Mouse (Mus musculus): ENCODE measurements at regions not wholly inside any gene's neighbourhood (a gene's known extent, or its start where the extent isn't known, plus 50 kb on each side); places are given as distances from the start of the nearest gene placed in this dataset.

GRCm38 (mm10) chr11:114129270-114129669, 62.4 kb upstream of the Sdk2 start:
- in situ Hi-C loops (cut with MboI; ENCODE audit: low sequenced_read_pairs in 2 of 2, unreplicated experiment in 2 of 2), result no loop called here
- Histone ChIP-seq H3K4me1 (ENCODE audit: control insufficient read depth in 2 of 2, insufficient read depth in 2 of 2, low read length in 2 of 2, poor library complexity in 1 of 2) (peaks cover 4 to 24% of the 10 kb centered on the region in 2 experiments; a peak in 2 of 4 replicates), H3K36me3 (ENCODE audit: control insufficient read depth, insufficient read depth, low read length, poor library complexity, severe bottlenecking) (no peaks in the 10 kb centered on the region), H3K27ac (ENCODE audit: insufficient read depth, low read depth, low read length, poor library complexity, severe bottlenecking) (no peak overlapping the region), H3K4me3 (ENCODE audit: insufficient read depth in 1 of 2, low read depth in 1 of 2, low read length in 2 of 2, poor library complexity in 1 of 2, severe bottlenecking in 1 of 2) (no peak overlapping the region), H3K9ac (ENCODE audit: insufficient read depth, low read depth, low read length, poor library complexity, severe bottlenecking) (no peak overlapping the region), H3K9me3 (ENCODE audit: control insufficient read depth, insufficient read depth, low read depth, low read length) (no peaks in the 10 kb centered on the region)
- TF ChIP-seq ZNF384 (IDR thresholded peaks at IDR 0.05; ENCODE audit: low read depth, low read length), result no peak
- no peak for TF ChIP-seq CHD2 (IDR thresholded peaks at IDR 0.05; ENCODE audit: low read depth, low read length)
- no peak for TF ChIP-seq MAFK (IDR thresholded peaks at IDR 0.05; ENCODE audit: insufficient read depth, low read depth, low read length)
- TF ChIP-seq ZC3H11A (IDR thresholded peaks at IDR 0.05; ENCODE audit: borderline replicate concordance, low read depth, low read length), result no peak
- no peak for TF ChIP-seq HCFC1 (IDR thresholded peaks at IDR 0.05; ENCODE audit: borderline replicate concordance, insufficient read depth, low read length)
- DNase-seq (ENCODE audit: low read depth, low spot score), result peak; percentile 35

- no peak for DNase-seq (ENCODE audit: low read depth, low spot score)
- Histone ChIP-seq H3K36me3 (ENCODE audit: control insufficient read depth, insufficient read depth, low read length, poor library complexity, severe bottlenecking) (no peaks in the 10 kb centered on the region), H3K4me1 (ENCODE audit: control insufficient read depth in 2 of 2, insufficient read depth in 2 of 2, low read length in 2 of 2, poor library complexity in 1 of 2) (peaks cover 4 to 24% of the 10 kb centered on the region in 2 experiments; a peak in 2 of 4 replicates), H3K9ac (ENCODE audit: insufficient read depth, low read depth, low read length, poor library complexity, severe bottlenecking) (no peak overlapping the region), H3K27ac (ENCODE audit: insufficient read depth, low read depth, low read length, poor library complexity, severe bottlenecking) (no peak overlapping the region), H3K4me3 (ENCODE audit: insufficient read depth in 1 of 2, low read depth in 1 of 2, low read length in 2 of 2, poor library complexity in 1 of 2, severe bottlenecking in 1 of 2) (no peak overlapping the region), H3K9me3 (ENCODE audit: control insufficient read depth, insufficient read depth, low read depth, low read length) (no peaks in the 10 kb centered on the region)
- in situ Hi-C loops (cut with MboI; ENCODE audit: low sequenced_read_pairs in 2 of 2, unreplicated experiment in 2 of 2), result no loop called here
- TF ChIP-seq CHD2 (IDR thresholded peaks at IDR 0.05; ENCODE audit: low read depth, low read length) (no peak), HCFC1 (IDR thresholded peaks at IDR 0.05; ENCODE audit: borderline replicate concordance, insufficient read depth, low read length) (no peak), ZNF384 (IDR thresholded peaks at IDR 0.05; ENCODE audit: low read depth, low read length) (no peak), MAFK (IDR thresholded peaks at IDR 0.05; ENCODE audit: insufficient read depth, low read depth, low read length) (no peak), ZC3H11A (IDR thresholded peaks at IDR 0.05; ENCODE audit: borderline replicate concordance, low read depth, low read length) (no peak)
Measured at GRCm38 (mm10) chr11:114128841-114129240, 62.0 kb upstream of the Sdk2 start.

- H3K4me3 ChIP-seq (ENCODE audit: insufficient read depth in 1 of 2, low read depth in 1 of 2, low read length in 2 of 2, poor library complexity in 1 of 2, severe bottlenecking in 1 of 2), result no peak overlapping the region
- no peak for DNase-seq (ENCODE audit: low read depth, low spot score)
- H3K36me3 ChIP-seq (ENCODE audit: control insufficient read depth, insufficient read depth, low read length, poor library complexity, severe bottlenecking), result no peaks in the 10 kb centered on the region
- TF ChIP-seq CHD2 (IDR thresholded peaks at IDR 0.05; ENCODE audit: low read depth, low read length) (no peak), ZC3H11A (IDR thresholded peaks at IDR 0.05; ENCODE audit: borderline replicate concordance, low read depth, low read length) (no peak), ZNF384 (IDR thresholded peaks at IDR 0.05; ENCODE audit: low read depth, low read length) (no peak), MAFK (IDR thresholded peaks at IDR 0.05; ENCODE audit: insufficient read depth, low read depth, low read length) (no peak), HCFC1 (IDR thresholded peaks at IDR 0.05; ENCODE audit: borderline replicate concordance, insufficient read depth, low read length) (no peak)
- H3K9me3 ChIP-seq (ENCODE audit: control insufficient read depth, insufficient read depth, low read depth, low read length), result no peaks in the 10 kb centered on the region
- in situ Hi-C loops (cut with MboI; ENCODE audit: low sequenced_read_pairs in 2 of 2, unreplicated experiment in 2 of 2), result no loop called here
- no peak overlapping the region for H3K27ac ChIP-seq (ENCODE audit: insufficient read depth, low read depth, low read length, poor library complexity, severe bottlenecking)
- peaks cover 4 to 24% of the 10 kb centered on the region in 2 experiments; a peak in 2 of 4 replicates for H3K4me1 ChIP-seq (ENCODE audit: control insufficient read depth in 2 of 2, insufficient read depth in 2 of 2, low read length in 2 of 2, poor library complexity in 1 of 2)
- H3K9ac ChIP-seq (ENCODE audit: insufficient read depth, low read depth, low read length, poor library complexity, severe bottlenecking), result no peak overlapping the region
Measured at GRCm38 (mm10) chr11:114127426-114127825, 60.6 kb upstream of the Sdk2 start.

GRCm38 (mm10) chr11:114122175-114122574, 55.3 kb upstream of the Sdk2 start:
- no peaks in the 10 kb centered on the region for H3K36me3 ChIP-seq (ENCODE audit: control insufficient read depth, insufficient read depth, low read length, poor library complexity, severe bottlenecking)
- no peaks in the 10 kb centered on the region for H3K9me3 ChIP-seq (ENCODE audit: control insufficient read depth, insufficient read depth, low read depth, low read length)
- peaks cover under 1 to 3% of the 10 kb centered on the region in 2 experiments; a peak in 2 of 4 replicates for H3K4me1 ChIP-seq (ENCODE audit: control insufficient read depth in 2 of 2, insufficient read depth in 2 of 2, low read length in 2 of 2, poor library complexity in 1 of 2)
- no peak overlapping the region for H3K27ac ChIP-seq (ENCODE audit: insufficient read depth, low read depth, low read length, poor library complexity, severe bottlenecking)
- H3K4me3 ChIP-seq (ENCODE audit: insufficient read depth in 1 of 2, low read depth in 1 of 2, low read length in 2 of 2, poor library complexity in 1 of 2, severe bottlenecking in 1 of 2), result no peak overlapping the region
- H3K9ac ChIP-seq (ENCODE audit: insufficient read depth, low read depth, low read length, poor library complexity, severe bottlenecking), result no peak overlapping the region
- TF ChIP-seq MAFK (IDR thresholded peaks at IDR 0.05; ENCODE audit: insufficient read depth, low read depth, low read length) (no peak), ZC3H11A (IDR thresholded peaks at IDR 0.05; ENCODE audit: borderline replicate concordance, low read depth, low read length) (no peak), CHD2 (IDR thresholded peaks at IDR 0.05; ENCODE audit: low read depth, low read length) (no peak)
- no peak for DNase-seq (ENCODE audit: low read depth, low spot score)
- in situ Hi-C loops (cut with MboI; ENCODE audit: low sequenced_read_pairs in 2 of 2, unreplicated experiment in 2 of 2), result no loop called here

- no peaks in the 10 kb centered on the region for H3K9me3 ChIP-seq (ENCODE audit: control insufficient read depth, insufficient read depth, low read depth, low read length)
- in situ Hi-C loops (cut with MboI; ENCODE audit: low sequenced_read_pairs in 2 of 2, unreplicated experiment in 2 of 2), result no loop called here
- no peak for DNase-seq (ENCODE audit: low read depth, low spot score)
- H3K9ac ChIP-seq (ENCODE audit: insufficient read depth, low read depth, low read length, poor library complexity, severe bottlenecking), result no peak overlapping the region
- no peak for TF ChIP-seq CHD2 (IDR thresholded peaks at IDR 0.05; ENCODE audit: low read depth, low read length)
- no peak for TF ChIP-seq ZNF384 (IDR thresholded peaks at IDR 0.05; ENCODE audit: low read depth, low read length)
- no peak for TF ChIP-seq ZC3H11A (IDR thresholded peaks at IDR 0.05; ENCODE audit: borderline replicate concordance, low read depth, low read length)
- TF ChIP-seq MAFK (IDR thresholded peaks at IDR 0.05; ENCODE audit: insufficient read depth, low read depth, low read length), result no peak
- no peak for TF ChIP-seq HCFC1 (IDR thresholded peaks at IDR 0.05; ENCODE audit: borderline replicate concordance, insufficient read depth, low read length)
- no peaks in the 10 kb centered on the region for H3K36me3 ChIP-seq (ENCODE audit: control insufficient read depth, insufficient read depth, low read length, poor library complexity, severe bottlenecking)
- no peak overlapping the region for H3K4me3 ChIP-seq (ENCODE audit: insufficient read depth in 1 of 2, low read depth in 1 of 2, low read length in 2 of 2, poor library complexity in 1 of 2, severe bottlenecking in 1 of 2)
- H3K27ac ChIP-seq (ENCODE audit: insufficient read depth, low read depth, low read length, poor library complexity, severe bottlenecking), result no peak overlapping the region
- no peaks in the 10 kb centered on the region for H3K4me1 ChIP-seq (ENCODE audit: control insufficient read depth in 2 of 2, insufficient read depth in 2 of 2, low read length in 2 of 2, poor library complexity in 1 of 2)
Measured at GRCm38 (mm10) chr11:114119135-114119534, 52.3 kb upstream of the Sdk2 start.

Data from ES-E14 (cell line).